Mouse (Mus musculus): ENCODE data around the gene Thada. TPM values are rescaled to one million over a fixed set of nuclear protein-coding genes. Genes with fewer than 3 reads are reported as not detected.

Thada gene
- total and polyA plus RNA-seq, 3 experiments, result 17.3 to 26.7 (median 22.2) TPM

GRCm38 (mm10) chr17:84510961-84511639 is 45.1 kb upstream of the Thada start:
- H3K27me3 ChIP-seq (replicated peaks), result no peaks in the 10 kb centered on the region
- H3K4me3 ChIP-seq (replicated peaks in 1 of 3; ENCODE audit: low read depth in 2 of 3, low read length in 2 of 3, poor library complexity in 1 of 3), result peak overlapping the region in 1 of 3 experiments; percentile 68
- H3K79me2 ChIP-seq (replicated peaks; ENCODE audit: control insufficient read depth, extremely low read depth, insufficient read depth, poor library complexity, severe bottlenecking), result no peaks in the 10 kb centered on the region
- peak overlapping the region; percentile 15; the same call in 1 of the 2 replicates for H3K27ac ChIP-seq (ENCODE audit: insufficient read depth, low read depth)
- peaks cover 9 to 25% of the 10 kb centered on the region in 2 experiments for H3K4me1 ChIP-seq (ENCODE audit: control insufficient read depth in 1 of 2, insufficient read depth in 2 of 2)
- no peaks in the 10 kb centered on the region for H3K9me3 ChIP-seq (replicated peaks; ENCODE audit: low read length)
- no peak for DNase-seq (ENCODE audit: extremely low read depth)
- dilution Hi-C loops (cut with MboI; ENCODE audit: extremely low pct_ligation_motif_present, extremely low pct_unique_long_range_greater_than_20kb, low sequenced_read_pairs), result no loop called here
- H3K36me3 ChIP-seq (replicated peaks in 1 of 2; ENCODE audit: control insufficient read depth in 1 of 2, insufficient read depth in 1 of 2, low read length in 1 of 2), result no peaks in the 10 kb centered on the region
- H3K9ac ChIP-seq (ENCODE audit: insufficient read depth, low read depth), result peak overlapping the region; percentile 23; the same call in 1 of the 2 replicates
- in situ Hi-C loops (cut with MboI; ENCODE audit: low pct_ligation_motif_present, low pct_unique_long_range_greater_than_20kb, low sequenced_read_pairs), result no loop called here
- no peak for TF ChIP-seq USF2 (conservative IDR thresholded peaks at IDR 0.05; ENCODE audit: low read depth, low read length)
- TF ChIP-seq JUND (conservative IDR thresholded peaks at IDR 0.05; ENCODE audit: low read depth, low read length), result no peak
- no peak for TF ChIP-seq USF1 (IDR thresholded peaks at IDR 0.05; ENCODE audit: low read depth, low read length)
- TF ChIP-seq BHLHE40 (IDR thresholded peaks at IDR 0.05; ENCODE audit: low read depth, low read length), result no peak
- TF ChIP-seq JUN (IDR thresholded peaks at IDR 0.05; ENCODE audit: insufficient read depth, low read depth, low read length), result no peak
- no peak for TF ChIP-seq MAFK (IDR thresholded peaks at IDR 0.05; ENCODE audit: insufficient replicate concordance, low read length)
- no peak for TF ChIP-seq CHD1 (IDR thresholded peaks at IDR 0.05; ENCODE audit: low read depth, low read length)
- TF ChIP-seq KAT2A (IDR thresholded peaks at IDR 0.05; ENCODE audit: insufficient replicate concordance, low read length), result no peak
- TF ChIP-seq SIN3A (IDR thresholded peaks at IDR 0.05; ENCODE audit: low read length), result no peak
- no peak for TF ChIP-seq NELFE (IDR thresholded peaks at IDR 0.05; ENCODE audit: low read depth, low read length)
- TF ChIP-seq SMC3 (IDR thresholded peaks at IDR 0.05; ENCODE audit: low read depth, low read length), result no peak
- peak overlapping the region; percentile 87 for H3K4me2 ChIP-seq (ENCODE audit: insufficient read depth, low read depth, poor library complexity, severe bottlenecking)

GRCm38 (mm10) chr17:84510355-84510754 is 44.4 kb upstream of the Thada start:
- H3K27ac ChIP-seq (ENCODE audit: insufficient read depth, low read depth), result peak overlapping the region; percentile 21; the same call in 1 of the 2 replicates
- dilution Hi-C loops (cut with MboI; ENCODE audit: extremely low pct_ligation_motif_present, extremely low pct_unique_long_range_greater_than_20kb, low sequenced_read_pairs) (no loop called here), in situ Hi-C loops (cut with MboI; ENCODE audit: low pct_ligation_motif_present, low pct_unique_long_range_greater_than_20kb, low sequenced_read_pairs) (no loop called here)
- H3K9ac ChIP-seq (ENCODE audit: insufficient read depth, low read depth), result 0 out of 2 replicates have a peak overlapping the region, but pooled peaks have one; percentile 34
- H3K36me3 ChIP-seq (replicated peaks in 1 of 2; ENCODE audit: control insufficient read depth in 1 of 2, insufficient read depth in 1 of 2, low read length in 1 of 2), result no peaks in the 10 kb centered on the region
- H3K4me3 ChIP-seq (replicated peaks in 1 of 3; ENCODE audit: low read depth in 2 of 3, low read length in 2 of 3, poor library complexity in 1 of 3), result no peak overlapping the region
- peaks cover 9 to 25% of the 10 kb centered on the region in 2 experiments for H3K4me1 ChIP-seq (ENCODE audit: control insufficient read depth in 1 of 2, insufficient read depth in 2 of 2)
- H3K4me2 ChIP-seq (ENCODE audit: insufficient read depth, low read depth, poor library complexity, severe bottlenecking), result peak overlapping the region; percentile 87
- DNase-seq (ENCODE audit: extremely low read depth), result peak; percentile 55
- H3K79me2 ChIP-seq (replicated peaks; ENCODE audit: control insufficient read depth, extremely low read depth, insufficient read depth, poor library complexity, severe bottlenecking), result no peaks in the 10 kb centered on the region
- no peaks in the 10 kb centered on the region for H3K27me3 ChIP-seq (replicated peaks)
- H3K9me3 ChIP-seq (replicated peaks; ENCODE audit: low read length), result no peaks in the 10 kb centered on the region
- no peak for TF ChIP-seq E2F4 (IDR thresholded peaks at IDR 0.05; ENCODE audit: insufficient replicate concordance, low read depth, low read length)
- TF ChIP-seq CHD2 (IDR thresholded peaks at IDR 0.05; ENCODE audit: low read length), result peak; percentile 44; the same call in 1 of the 2 replicates
- peak; percentile 52 for TF ChIP-seq SIN3A (IDR thresholded peaks at IDR 0.05; ENCODE audit: low read length)
- TF ChIP-seq NRF1 (IDR thresholded peaks at IDR 0.05; ENCODE audit: low read depth, low read length), result no peak
- 0 out of 2 replicates have a peak, but pooled peaks have one; percentile 61 for TF ChIP-seq RCOR1 (conservative IDR thresholded peaks at IDR 0.05; ENCODE audit: low read depth, low read length)
- no peak for TF ChIP-seq ZC3H11A (IDR thresholded peaks at IDR 0.05; ENCODE audit: low read depth, low read length)
- TF ChIP-seq JUND (conservative IDR thresholded peaks at IDR 0.05; ENCODE audit: low read depth, low read length), result no peak; the same call in 1 of the 2 replicates
- TF ChIP-seq USF1 (IDR thresholded peaks at IDR 0.05; ENCODE audit: low read depth, low read length), result no peak
- TF ChIP-seq RAD21 (IDR thresholded peaks at IDR 0.05; ENCODE audit: low read depth, low read length), result no peak
- peak; percentile 96 for TF ChIP-seq MEF2A (IDR thresholded peaks at IDR 0.05; ENCODE audit: borderline replicate concordance, low read depth, low read length)
- TF ChIP-seq ZKSCAN1 (IDR thresholded peaks at IDR 0.05; ENCODE audit: borderline replicate concordance, low read depth, low read length), result no peak
- TF ChIP-seq CHD1 (IDR thresholded peaks at IDR 0.05; ENCODE audit: low read depth, low read length), result 0 out of 2 replicates have a peak, but pooled peaks have one; percentile 56
- peak; percentile 73 for TF ChIP-seq EP300 (IDR thresholded peaks at IDR 0.05; ENCODE audit: low read length)
- TF ChIP-seq USF2 (conservative IDR thresholded peaks at IDR 0.05; ENCODE audit: low read depth, low read length), result no peak
- peak; percentile 71; the same call in 1 of the 2 replicates for TF ChIP-seq IRF4 (IDR thresholded peaks at IDR 0.05; ENCODE audit: low read depth, low read length)
- no peak for TF ChIP-seq POLR2AphosphoS2 (IDR thresholded peaks at IDR 0.05; ENCODE audit: low read depth, low read length)
- 0 out of 2 replicates have a peak, but pooled peaks have one; percentile 40 for TF ChIP-seq MAFK (IDR thresholded peaks at IDR 0.05; ENCODE audit: insufficient replicate concordance, low read length)
- no peak for TF ChIP-seq TBP (conservative IDR thresholded peaks at IDR 0.05; ENCODE audit: low read depth, low read length)
- 0 out of 2 replicates have a peak, but pooled peaks have one; percentile 29 for TF ChIP-seq TCF12 (IDR thresholded peaks at IDR 0.05; ENCODE audit: low read depth, low read length)
- no peak for TF ChIP-seq KAT2A (IDR thresholded peaks at IDR 0.05; ENCODE audit: insufficient replicate concordance, low read length)
- TF ChIP-seq JUN (IDR thresholded peaks at IDR 0.05; ENCODE audit: insufficient read depth, low read depth, low read length), result peak; percentile 76; the same call in 1 of the 2 replicates
- peak; percentile 62 for TF ChIP-seq ETS1 (conservative IDR thresholded peaks at IDR 0.05; ENCODE audit: low read depth, low read length)
- peak; percentile 28; the same call in 1 of the 2 replicates for TF ChIP-seq BHLHE40 (IDR thresholded peaks at IDR 0.05; ENCODE audit: low read depth, low read length)
- no peak for TF ChIP-seq SMC3 (IDR thresholded peaks at IDR 0.05; ENCODE audit: low read depth, low read length)
- TF ChIP-seq MAZ (IDR thresholded peaks at IDR 0.05; ENCODE audit: low read depth, low read length), result peak; percentile 30; the same call in 1 of the 2 replicates
- peak; percentile 64; the same call in 1 of the 2 replicates for TF ChIP-seq MYC (IDR thresholded peaks at IDR 0.05; ENCODE audit: low read depth, low read length)
- TF ChIP-seq POLR2A (IDR thresholded peaks at IDR 0.05; ENCODE audit: low read depth, low read length), result no peak

Data from CH12.LX (cell line).